Mouse (Mus musculus): ENCODE measurements around the gene Snapc5. TPM values are rescaled to one million over a fixed set of nuclear protein-coding genes. Genes with fewer than 3 reads are reported as not detected.
"Not testable (repeated sequence)": the region's sequence is repeated elsewhere in the genome, so short reads cannot be mapped to it uniquely, and the experiment has no call there.

Gene Snapc5
- total and polyA plus RNA-seq, 3 experiments, result 4.4 to 40.4 (median 14.0) TPM

DNA sequence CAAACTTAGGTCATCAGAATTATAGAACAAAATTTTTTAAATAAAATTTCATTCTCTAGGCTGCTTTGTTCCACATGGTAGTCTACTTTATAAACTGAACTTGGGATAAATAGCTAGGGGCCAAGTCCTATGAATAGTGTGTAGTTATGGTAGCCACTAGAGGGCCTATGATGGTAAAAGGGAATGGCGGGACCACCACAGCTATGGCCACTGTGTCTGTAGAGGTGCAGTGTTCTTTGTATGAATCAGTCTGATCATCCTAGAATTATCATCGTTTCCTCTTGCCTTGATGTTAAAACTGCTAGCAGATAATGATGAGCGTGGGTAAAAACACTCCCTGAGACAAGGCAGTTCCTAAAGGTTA is 482 bp upstream of the Snapc5 start:
- peaks cover 83% of the 10 kb centered on the region for H3K36me3 ChIP-seq (replicated peaks)
- no peak for DNase-seq (ENCODE audit: low spot score)

DNA sequence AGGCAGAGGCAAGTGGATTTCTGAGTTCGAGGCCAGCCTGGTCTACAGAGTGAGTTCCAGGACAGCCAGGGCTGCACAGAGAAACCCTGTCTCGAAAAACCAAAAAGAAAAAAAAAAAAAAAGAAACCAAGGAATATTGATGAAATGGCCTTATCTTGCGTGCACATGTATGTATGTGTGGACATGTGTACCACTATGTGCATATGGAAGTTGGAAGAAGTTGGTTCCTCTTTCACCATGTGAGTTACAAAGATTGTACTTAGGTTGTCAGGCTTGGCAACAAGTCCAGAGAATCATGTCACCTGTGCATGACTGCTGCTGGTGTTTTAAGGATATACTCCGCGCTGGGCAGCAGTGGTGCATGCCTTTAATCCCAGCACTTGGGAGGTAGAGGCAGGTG is 4.2 kb downstream of the Snapc5 start:
- H3K4me3 ChIP-seq (ENCODE audit: low read depth, low read length); DNase-seq (ENCODE audit: low spot score); ATAC-seq (ENCODE audit: extremely low read depth, insufficient number of reproducible peaks, low FRiP score, poor library complexity, severe bottlenecking); H3K27me3 ChIP-seq (ENCODE audit: insufficient read depth, low read length); H3K9me3 ChIP-seq (replicated peaks): not testable (repeated sequence)
- Histone ChIP-seq H3K4me1 (ENCODE audit: insufficient read depth, low read depth, low read length) (peaks cover 29% of the 10 kb centered on the region), H3K36me3 (replicated peaks) (peaks cover 88% of the 10 kb centered on the region)

More for the DNA sequence above, 482 bp upstream of the Snapc5 start:
- ATAC-seq (ENCODE audit: extremely low read depth, insufficient number of reproducible peaks, low FRiP score, poor library complexity, severe bottlenecking), result no peak; the same call in 1 of the 2 replicates
- no peaks in the 10 kb centered on the region for H3K9me3 ChIP-seq (replicated peaks)
- no peak for TF ChIP-seq POLR2AphosphoS5 (IDR thresholded peaks at IDR 0.05; ENCODE audit: insufficient replicate concordance, low read depth, low read length)
- no peak for TF ChIP-seq GATA2 (IDR thresholded peaks at IDR 0.05; ENCODE audit: borderline replicate concordance, low read depth, low read length)
- TF ChIP-seq GATA1 (IDR thresholded peaks at IDR 0.05; ENCODE audit: borderline replicate concordance, low read length), result no peak
- TF ChIP-seq TAL1 (conservative IDR thresholded peaks at IDR 0.05; ENCODE audit: low read depth, low read length), result no peak
- peak; percentile 24; the same call in 1 of the 2 replicates for TF ChIP-seq CTCF (IDR thresholded peaks at IDR 0.05; ENCODE audit: low read depth, low read length)
- H3K4me3 ChIP-seq (ENCODE audit: low read depth, low read length), result peak overlapping the region; percentile 85; the same call in 1 of the 2 replicates
- no peaks in the 10 kb centered on the region for H3K27me3 ChIP-seq (ENCODE audit: insufficient read depth, low read length)
- peaks cover 52% of the 10 kb centered on the region for H3K4me1 ChIP-seq (ENCODE audit: insufficient read depth, low read depth, low read length)

DNA sequence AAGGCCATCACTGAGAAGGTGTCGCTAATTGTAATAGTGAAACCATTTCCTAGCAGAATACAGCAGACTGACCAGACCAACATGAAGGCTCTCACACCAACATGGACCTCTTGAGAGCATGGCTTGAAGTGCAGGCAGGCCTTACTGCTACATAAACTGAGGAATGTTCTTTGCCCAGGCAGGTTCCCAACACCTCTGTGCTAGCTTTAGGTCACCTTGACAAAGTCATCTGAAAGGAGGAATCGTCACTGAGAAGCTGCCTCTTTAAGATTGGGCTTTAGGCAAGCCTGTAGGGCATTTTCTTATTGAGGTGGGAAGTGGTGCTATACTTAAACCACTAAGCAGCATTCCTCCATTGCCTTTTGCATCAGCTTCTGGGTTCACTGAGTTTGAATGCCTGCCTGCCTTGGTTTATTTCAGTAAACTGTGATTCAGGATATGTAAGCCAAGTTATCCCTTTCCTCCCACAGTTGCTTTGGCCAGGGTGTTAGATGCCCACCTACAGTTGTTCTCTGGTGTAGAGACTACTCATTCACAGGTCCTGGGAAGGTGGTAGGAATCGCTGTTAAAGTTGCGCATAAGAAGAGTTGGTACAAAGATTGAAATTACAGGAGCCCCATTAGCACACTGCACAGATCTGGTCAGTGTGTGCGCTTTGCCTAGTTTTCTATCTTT is 5.2 kb downstream of the Snapc5 start:
- ATAC-seq (ENCODE audit: extremely low read depth, insufficient number of reproducible peaks, low FRiP score, poor library complexity, severe bottlenecking), result no peak

DNA sequence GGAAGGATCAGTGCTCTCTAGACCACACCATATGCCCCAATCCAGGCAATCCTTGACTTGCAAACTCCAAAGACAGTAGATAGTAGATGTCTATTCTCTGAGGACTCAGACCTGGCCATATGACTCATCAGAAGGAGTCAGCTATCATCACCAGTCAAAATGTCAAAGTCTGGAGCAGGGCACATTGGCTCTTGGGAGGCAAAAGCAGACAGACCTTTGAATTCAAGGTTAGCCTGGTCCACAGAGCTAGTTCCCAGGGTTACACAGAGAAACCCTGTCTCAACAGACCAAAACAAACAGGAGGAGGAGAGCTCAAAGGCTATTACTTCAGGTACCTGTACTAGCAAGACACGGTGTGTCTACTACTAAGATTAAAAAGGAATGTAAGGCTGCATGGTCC is 14.8 kb downstream of the Snapc5 start:
- TF ChIP-seq GATA2 (IDR thresholded peaks at IDR 0.05; ENCODE audit: borderline replicate concordance, low read depth, low read length) (no peak), CTCF (IDR thresholded peaks at IDR 0.05; ENCODE audit: low read depth, low read length) (no peak), TAL1 (conservative IDR thresholded peaks at IDR 0.05; ENCODE audit: low read depth, low read length) (no peak), GATA1 (IDR thresholded peaks at IDR 0.05; ENCODE audit: borderline replicate concordance, low read length) (no peak), POLR2AphosphoS5 (IDR thresholded peaks at IDR 0.05; ENCODE audit: insufficient replicate concordance, low read depth, low read length) (no peak)
- Histone ChIP-seq H3K27me3 (ENCODE audit: insufficient read depth, low read length) (no peaks in the 10 kb centered on the region), H3K4me3 (ENCODE audit: low read depth, low read length) (no peak overlapping the region), H3K9me3 (replicated peaks) (no peaks in the 10 kb centered on the region), H3K4me1 (ENCODE audit: insufficient read depth, low read depth, low read length) (no peaks in the 10 kb centered on the region), H3K36me3 (replicated peaks) (peaks cover 95% of the 10 kb centered on the region)
- DNase-seq (ENCODE audit: low spot score), result no peak
- no peak for ATAC-seq (ENCODE audit: extremely low read depth, insufficient number of reproducible peaks, low FRiP score, poor library complexity, severe bottlenecking)

More for the DNA sequence above, 5.2 kb downstream of the Snapc5 start:
- Histone ChIP-seq H3K4me3 (ENCODE audit: low read depth, low read length) (no peak overlapping the region), H3K9me3 (replicated peaks) (no peaks in the 10 kb centered on the region), H3K4me1 (ENCODE audit: insufficient read depth, low read depth, low read length) (peaks cover 21% of the 10 kb centered on the region), H3K36me3 (replicated peaks) (peaks cover 90% of the 10 kb centered on the region), H3K27me3 (ENCODE audit: insufficient read depth, low read length) (no peaks in the 10 kb centered on the region)
- DNase-seq (ENCODE audit: low spot score), result no peak
- TF ChIP-seq POLR2AphosphoS5 (IDR thresholded peaks at IDR 0.05; ENCODE audit: insufficient replicate concordance, low read depth, low read length) (no peak), TAL1 (conservative IDR thresholded peaks at IDR 0.05; ENCODE audit: low read depth, low read length) (no peak), GATA1 (IDR thresholded peaks at IDR 0.05; ENCODE audit: borderline replicate concordance, low read length) (no peak), CTCF (IDR thresholded peaks at IDR 0.05; ENCODE audit: low read depth, low read length) (no peak), GATA2 (IDR thresholded peaks at IDR 0.05; ENCODE audit: borderline replicate concordance, low read depth, low read length) (no peak)

DNA sequence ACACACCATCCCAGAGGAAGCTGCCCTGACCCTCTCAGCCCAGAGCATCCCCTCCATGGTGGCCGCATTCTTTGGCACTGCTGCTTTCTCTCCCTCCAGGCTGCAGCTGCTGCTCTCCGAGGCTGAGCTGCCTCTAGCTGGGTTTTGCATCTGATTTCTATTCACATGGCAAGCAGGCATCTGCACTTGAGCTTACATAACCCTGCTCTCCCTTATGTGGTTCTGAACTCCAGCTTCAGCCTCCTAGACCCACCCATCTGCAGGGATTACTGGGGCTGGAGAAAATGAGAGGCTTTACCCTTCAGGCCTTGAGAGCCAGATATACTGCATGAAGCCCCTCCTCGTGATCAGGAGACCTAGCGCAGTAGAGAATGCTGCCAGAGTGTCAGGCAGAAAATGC is 16.5 kb downstream of the Snapc5 start:
- no peak for DNase-seq (ENCODE audit: low spot score)
- Histone ChIP-seq H3K36me3 (replicated peaks) (peaks cover 94% of the 10 kb centered on the region), H3K27me3 (ENCODE audit: insufficient read depth, low read length) (no peaks in the 10 kb centered on the region), H3K9me3 (replicated peaks) (no peaks in the 10 kb centered on the region), H3K4me1 (ENCODE audit: insufficient read depth, low read depth, low read length) (no peaks in the 10 kb centered on the region), H3K4me3 (ENCODE audit: low read depth, low read length) (no peak overlapping the region)
- no peak for ATAC-seq (ENCODE audit: extremely low read depth, insufficient number of reproducible peaks, low FRiP score, poor library complexity, severe bottlenecking)
- no peak for TF ChIP-seq GATA2 (IDR thresholded peaks at IDR 0.05; ENCODE audit: borderline replicate concordance, low read depth, low read length)
- no peak for TF ChIP-seq POLR2AphosphoS5 (IDR thresholded peaks at IDR 0.05; ENCODE audit: insufficient replicate concordance, low read depth, low read length)
- no peak for TF ChIP-seq GATA1 (IDR thresholded peaks at IDR 0.05; ENCODE audit: borderline replicate concordance, low read length)
- no peak for TF ChIP-seq TAL1 (conservative IDR thresholded peaks at IDR 0.05; ENCODE audit: low read depth, low read length)
- TF ChIP-seq CTCF (IDR thresholded peaks at IDR 0.05; ENCODE audit: low read depth, low read length), result no peak

DNA sequence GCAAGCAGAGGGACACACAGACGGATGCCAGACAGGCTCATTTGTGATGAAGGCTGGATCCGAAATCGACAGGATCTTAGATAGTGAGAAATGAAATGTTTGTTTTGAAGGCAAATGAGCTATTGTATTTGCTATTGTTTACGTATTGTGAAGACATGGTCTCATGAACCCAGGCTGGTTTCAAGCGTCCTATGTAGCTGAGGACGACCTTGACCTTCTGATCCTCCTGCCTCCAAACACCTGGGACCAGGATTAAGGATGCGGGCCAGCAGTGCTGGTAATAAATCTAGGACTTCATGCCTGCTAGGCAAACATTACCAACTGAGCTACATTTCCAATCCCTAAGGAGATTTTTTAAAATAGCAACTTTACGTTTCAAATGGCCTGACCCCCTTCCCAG is 18.4 kb downstream of the Snapc5 start:
- no peaks in the 10 kb centered on the region for H3K27me3 ChIP-seq (ENCODE audit: insufficient read depth, low read length)
- H3K4me1 ChIP-seq (ENCODE audit: insufficient read depth, low read depth, low read length), result no peaks in the 10 kb centered on the region
- H3K9me3 ChIP-seq (replicated peaks), result no peaks in the 10 kb centered on the region
- ATAC-seq (ENCODE audit: extremely low read depth, insufficient number of reproducible peaks, low FRiP score, poor library complexity, severe bottlenecking) (no peak), DNase-seq (ENCODE audit: low spot score) (no peak)
- H3K36me3 ChIP-seq (replicated peaks), result peaks cover 96% of the 10 kb centered on the region
- no peak overlapping the region for H3K4me3 ChIP-seq (ENCODE audit: low read depth, low read length)
- TF ChIP-seq CTCF (IDR thresholded peaks at IDR 0.05; ENCODE audit: low read depth, low read length), result no peak
- TF ChIP-seq TAL1 (conservative IDR thresholded peaks at IDR 0.05; ENCODE audit: low read depth, low read length), result no peak
- TF ChIP-seq GATA1 (IDR thresholded peaks at IDR 0.05; ENCODE audit: borderline replicate concordance, low read length), result no peak
- no peak for TF ChIP-seq GATA2 (IDR thresholded peaks at IDR 0.05; ENCODE audit: borderline replicate concordance, low read depth, low read length)
- no peak for TF ChIP-seq POLR2AphosphoS5 (IDR thresholded peaks at IDR 0.05; ENCODE audit: insufficient replicate concordance, low read depth, low read length)
